Mouse (Mus musculus): Measurements from ENCODE around the gene C130032M10Rik.
"Not testable (repeated sequence)": the region's sequence is repeated elsewhere in the genome, so short reads cannot be mapped to it uniquely, and the experiment has no call there.

The C130032M10Rik gene

GRCm38 (mm10) chr9:114518812-114519477 is 3.4 kb downstream of the C130032M10Rik start:
- no peak for DNase-seq (ENCODE audit: low spot score in 2 of 2)

- not testable (repeated sequence) for DNase-seq (ENCODE audit: low spot score in 2 of 2)
Measured at GRCm38 (mm10) chr9:114520529-114520928, 5.0 kb downstream of the C130032M10Rik start.

- DNase-seq (ENCODE audit: low spot score in 2 of 2), result no peak
Measured at GRCm38 (mm10) chr9:114522041-114522440, 6.5 kb downstream of the C130032M10Rik start.

GRCm38 (mm10) chr9:114522501-114522900 is 7.0 kb downstream of the C130032M10Rik start:
- no peak for DNase-seq (ENCODE audit: low spot score in 2 of 2)

- DNase-seq (ENCODE audit: low spot score in 2 of 2), result no peak
Measured at GRCm38 (mm10) chr9:114525073-114525633, 9.7 kb downstream of the C130032M10Rik start.

- no peak for DNase-seq (ENCODE audit: low spot score in 2 of 2)
Measured at GRCm38 (mm10) chr9:114525891-114526290, 10.4 kb downstream of the C130032M10Rik start.

GRCm38 (mm10) chr9:114526581-114526980 is 11.1 kb downstream of the C130032M10Rik start:
- DNase-seq (ENCODE audit: low spot score in 2 of 2), result no peak

GRCm38 (mm10) chr9:114527085-114527484 is 11.6 kb downstream of the C130032M10Rik start:
- DNase-seq (ENCODE audit: low spot score in 2 of 2), result peak in 1 of 2 experiments; percentile 9

GRCm38 (mm10) chr9:114527992-114528679 is 12.6 kb downstream of the C130032M10Rik start:
- DNase-seq (ENCODE audit: low spot score in 2 of 2), result peak in 1 of 2 experiments; percentile 15

GRCm38 (mm10) chr9:114528680-114529048 is 13.2 kb downstream of the C130032M10Rik start:
- DNase-seq (ENCODE audit: low spot score in 2 of 2), result no peak

GRCm38 (mm10) chr9:114531276-114531675 is 15.8 kb downstream of the C130032M10Rik start:
- no peak for DNase-seq (ENCODE audit: low spot score in 2 of 2)

GRCm38 (mm10) chr9:114533848-114534247 is 18.4 kb downstream of the C130032M10Rik start:
- no peak for DNase-seq (ENCODE audit: low spot score in 2 of 2)

- DNase-seq (ENCODE audit: low spot score in 2 of 2), result no peak
Measured at GRCm38 (mm10) chr9:114534747-114535517, 19.4 kb downstream of the C130032M10Rik start.

- DNase-seq (ENCODE audit: low spot score in 2 of 2), result no peak
Measured at GRCm38 (mm10) chr9:114536628-114537027, 21.1 kb downstream of the C130032M10Rik start.

GRCm38 (mm10) chr9:114538996-114539563 is 23.6 kb downstream of the C130032M10Rik start:
- no peak for DNase-seq (ENCODE audit: low spot score in 2 of 2)

- DNase-seq (ENCODE audit: low spot score in 2 of 2), result no peak
Measured at GRCm38 (mm10) chr9:114541279-114541741, 25.8 kb downstream of the C130032M10Rik start.

- DNase-seq (ENCODE audit: low spot score in 2 of 2), result no peak
Measured at GRCm38 (mm10) chr9:114543882-114544753, 28.6 kb downstream of the C130032M10Rik start.

- no peak for DNase-seq (ENCODE audit: low spot score in 2 of 2)
Measured at GRCm38 (mm10) chr9:114544754-114545393, 29.4 kb downstream of the C130032M10Rik start.

- no peak for DNase-seq (ENCODE audit: low spot score in 2 of 2)
Measured at GRCm38 (mm10) chr9:114546765-114547164, 31.3 kb downstream of the C130032M10Rik start.

GRCm38 (mm10) chr9:114547643-114548077 is 32.2 kb downstream of the C130032M10Rik start:
- DNase-seq (ENCODE audit: low spot score in 2 of 2), result no peak
